Mouse (Mus musculus): ENCODE data around the gene Itch.

DNA sequence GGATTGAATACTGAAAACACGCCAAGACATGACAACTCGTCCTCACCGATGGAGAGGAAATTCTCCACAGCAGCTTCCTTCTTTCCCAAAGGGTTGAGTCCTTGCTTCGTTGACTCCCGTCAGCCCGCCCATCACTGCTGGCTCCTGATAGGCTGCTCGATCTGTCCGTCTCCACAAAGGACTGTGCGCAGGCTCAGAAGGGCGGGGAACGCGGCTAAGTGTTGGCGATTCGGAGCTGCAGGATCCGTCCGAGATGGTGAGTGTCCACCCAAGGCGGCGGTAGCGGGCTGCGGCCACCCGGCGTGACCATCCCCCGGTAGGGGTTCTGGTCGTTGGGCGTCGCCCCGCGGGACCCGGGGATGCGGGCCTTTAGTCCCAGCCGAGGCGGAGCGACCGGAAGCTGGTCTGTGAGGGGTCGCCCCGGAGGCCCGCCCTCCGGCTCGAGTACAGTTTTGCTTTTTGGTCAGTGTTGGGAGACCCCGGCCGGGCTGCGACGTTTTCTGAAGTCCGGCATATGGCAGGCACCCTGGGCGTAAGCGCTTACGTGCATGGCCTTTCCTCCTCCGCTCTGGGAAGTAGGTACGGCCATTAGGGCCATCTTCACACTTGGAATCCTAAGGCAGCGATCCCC, 103.2 kb downstream of the Itch start, which contains the start of gene Dynlrb1:
- peak; percentile 89 for TF ChIP-seq POLR2A (IDR thresholded peaks at IDR 0.05; ENCODE audit: low read depth, low read length)
- no peak for TF ChIP-seq CTCF (IDR thresholded peaks at IDR 0.05; ENCODE audit: borderline replicate concordance, insufficient read depth, low read length)

Data from embryonic fibroblast, embryonic 13.5 days (primary cell).